Mouse (Mus musculus) liver, embryonic 14.5 days (tissue): ENCODE measurements around the gene Qrich2. TPM values are rescaled to one million over a fixed set of nuclear protein-coding genes. Genes with fewer than 3 reads are reported as not detected.

ENCODE experiments used
- ATAC-seq: fragments of 200-750 bp; cut with Nextera tagmentation; 2 replicates; pipeline ENCODE4 v1.8.0; 2017; ENCODE audit warnings: moderate number of reproducible peaks, mild to moderate bottlenecking, moderate library complexity; ENCODE audit not compliant: insufficient read depth
- DNase-seq, 3 experiments: peaks; one replicate each; pipeline ENCODE4 v3.0.0-alpha.2; 2012 to 2013; ENCODE audit warnings: low read depth in 3 of 3, low spot score in 3 of 3
- H3K27ac ChIP-seq: fragments of 300-500 bp; sonication (generic); 2 replicates; pipeline ENCODE4 v1.5.1; 2014; ENCODE audit warnings: moderate library complexity, mild to moderate bottlenecking, control low read depth, inconsistent platforms
- H3K27me3 ChIP-seq: fragments of 300-500 bp; sonication (generic); 2 replicates; pipeline ENCODE4 v1.6.1; 2014; ENCODE audit warnings: mild to moderate bottlenecking, low read length, moderate library complexity; ENCODE audit not compliant: control insufficient read depth, insufficient read depth
- H3K36me3 ChIP-seq: fragments of 300-500 bp; sonication (generic); replicated peaks from 2 replicates; pipeline ENCODE4 v1.6.1; 2014; ENCODE audit warnings: low read depth; ENCODE audit not compliant: control insufficient read depth, insufficient read depth
- H3K4me1 ChIP-seq, 2 experiments: fragments of 200-500 bp in 1 of 2; fragments of 300-500 bp in 1 of 2; sonication (generic) in 1 of 2; replicated peaks; 2 replicates each; pipeline ENCODE4 v1.6.1; 2012 to 2014; ENCODE audit warnings: antibody characterized with exemption in 1 of 2, inconsistent platforms in 1 of 2, low read length in 1 of 2; ENCODE audit not compliant: control insufficient read depth in 2 of 2, insufficient read depth in 2 of 2
- H3K4me2 ChIP-seq: fragments of 300-500 bp; sonication (generic); 2 replicates; pipeline ENCODE4 v1.6.1; 2014; ENCODE audit warnings: low read depth, mild to moderate bottlenecking, control low read depth, moderate library complexity
- H3K4me3 ChIP-seq, 2 experiments: fragments of 200-500 bp in 1 of 2; fragments of 300-500 bp in 1 of 2; sonication (generic) in 1 of 2; 2 replicates each; pipeline ENCODE4 v1.5.1; 2012 to 2014; ENCODE audit warnings: low read depth in 2 of 2, low read length in 2 of 2, mild to moderate bottlenecking in 2 of 2, control low read depth in 1 of 2, inconsistent platforms in 1 of 2, moderate library complexity in 1 of 2; ENCODE audit not compliant: insufficient read depth in 1 of 2
- H3K9ac ChIP-seq: fragments of 300-500 bp; sonication (generic); replicated peaks from 2 replicates; pipeline ENCODE4 v1.6.1; 2014; ENCODE audit warnings: mild to moderate bottlenecking, control low read depth, moderate library complexity
- H3K9me3 ChIP-seq: fragments of 300-500 bp; sonication (generic); 2 replicates; pipeline ENCODE4 v1.6.1; 2016; ENCODE audit warnings: low read length, mixed read lengths; ENCODE audit not compliant: control insufficient read depth
- CTCF ChIP-seq: IDR thresholded peaks from 2 replicates; pipeline ENCODE4 v1.5.1; 2016; ENCODE audit warnings: antibody characterized with exemption, low read depth, control low read depth
- EP300 ChIP-seq: IDR thresholded peaks from 2 replicates; pipeline ENCODE4 v1.6.1; 2016; ENCODE audit warnings: antibody characterized with exemption, low read depth
- WGBS: fragments of 180-500 bp; shearing (Covaris S2); extraction: QIAGEN DNeasy Blood & Tissue Kit; methylation state at CpG from one replicate; pipeline ENCODE4 v1.1.7; 2014; ENCODE audit not compliant: insufficient replicate concordance; 5-methylcytosine and 5-hydroxymethylcytosine counted together
- polyA plus RNA-seq, 2 experiments: library from polyadenylated mRNA; depleted of rRNA in 1 of 2; stranded (reverse) in 1 of 2; unstranded in 1 of 2; fragments of >200 nt; fragmentation: Nextera tagmentation in 1 of 2; extraction: Ambion mirVana in 1 of 2; gene quantifications; 2 replicates each; pipeline versions ENCODE4 v1.2.1 to v1.2.3; 2012 to 2014

Gene Qrich2
- polyA plus RNA-seq, 2 experiments = 0.01 to 0.08 TPM

GRCm38 (mm10) chr11:116418194-116418840 is 47.7 kb downstream of the Qrich2 start:
- TF ChIP-seq EP300 = no peak
- TF ChIP-seq CTCF = no peak
- H3K9me3 ChIP-seq = no peaks in the 10 kb centered on the region
- no peak overlapping the region for H3K4me3 ChIP-seq
- peaks cover under 1 to 2% of the 10 kb centered on the region in 2 experiments for H3K4me1 ChIP-seq
- no peak overlapping the region for H3K27ac ChIP-seq
- peaks cover 1% of the 10 kb centered on the region for H3K27me3 ChIP-seq
- DNase-seq (no peak), ATAC-seq (no peak)
- H3K36me3 ChIP-seq = no peaks in the 10 kb centered on the region
- no peak overlapping the region for H3K9ac ChIP-seq
- WGBS = 11% methylated on average over 2 of the region's 2 CpGs
- H3K4me2 ChIP-seq = no peak overlapping the region

- H3K36me3 ChIP-seq = no peaks in the 10 kb centered on the region
- H3K27me3 ChIP-seq = peaks cover 13% of the 10 kb centered on the region
- no peak overlapping the region for H3K4me2 ChIP-seq
- TF ChIP-seq EP300 (no peak), CTCF (no peak)
- peaks cover 4 to 7% of the 10 kb centered on the region in 2 experiments for H3K4me1 ChIP-seq
- WGBS = 71% methylated on average over 5 of the region's 5 CpGs
- no peak overlapping the region for H3K9ac ChIP-seq
- H3K27ac ChIP-seq = no peak overlapping the region
- ATAC-seq (no peak), DNase-seq (no peak)
- no peak overlapping the region for H3K4me3 ChIP-seq
- H3K9me3 ChIP-seq = no peaks in the 10 kb centered on the region
Measured at GRCm38 (mm10) chr11:116417054-116417453, 49.0 kb downstream of the Qrich2 start.

GRCm38 (mm10) chr11:116416196-116416943 is 49.7 kb downstream of the Qrich2 start:
- 61% methylated on average over 6 of the region's 6 CpGs for whole genome bisulfite sequencing
- Histone ChIP-seq H3K36me3 (no peaks in the 10 kb centered on the region), H3K27ac (no peak overlapping the region), H3K4me2 (no peak overlapping the region), H3K27me3 (peaks cover 19% of the 10 kb centered on the region), H3K9ac (no peak overlapping the region), H3K4me1 (peaks cover 4 to 10% of the 10 kb centered on the region in 2 experiments), H3K9me3 (no peaks in the 10 kb centered on the region), H3K4me3 (no peak overlapping the region)
- DNase-seq = no peak
- no peak for ATAC-seq
- no peak for TF ChIP-seq EP300
- TF ChIP-seq CTCF = no peak

GRCm38 (mm10) chr11:116413631-116414022 is 52.4 kb downstream of the Qrich2 start:
- no peak overlapping the region; a peak in 1 of 4 replicates for H3K4me3 ChIP-seq
- H3K27me3 ChIP-seq = peaks cover 21% of the 10 kb centered on the region
- peak overlapping the region; percentile 99 for H3K4me2 ChIP-seq
- DNase-seq (no peak), ATAC-seq (no peak)
- no peaks in the 10 kb centered on the region for H3K9me3 ChIP-seq
- no peak overlapping the region for H3K9ac ChIP-seq
- H3K4me1 ChIP-seq = peaks cover 4 to 10% of the 10 kb centered on the region in 2 experiments
- 57% methylated on average over 4 of the region's 4 CpGs for WGBS
- no peak overlapping the region for H3K27ac ChIP-seq
- TF ChIP-seq CTCF (no peak), EP300 (no peak)
- no peaks in the 10 kb centered on the region for H3K36me3 ChIP-seq

GRCm38 (mm10) chr11:116412904-116413630 is 53.0 kb downstream of the Qrich2 start, which contains the start of gene Rnf157:
Gene Rnf157 (minus strand): TSS chr11:116413032.
- DNase-seq (peak in 1 of 3 experiments; percentile 36), ATAC-seq (peak; percentile 89)
- peak within 1 kb of the TSS; percentile 69 for H3K9ac ChIP-seq
- peaks cover 21% of the 10 kb centered on the region for H3K27me3 ChIP-seq
- no peak within 1 kb of the TSS for H3K27ac ChIP-seq
- H3K36me3 ChIP-seq = no peaks in the 10 kb centered on the region
- H3K4me2 ChIP-seq = peak within 1 kb of the TSS; percentile 99
- no peaks in the 10 kb centered on the region for H3K9me3 ChIP-seq
- H3K4me3 ChIP-seq = peak within 1 kb of the TSS; percentile 65 to 75
- 3% methylated on average over 62 of the region's 82 CpGs for WGBS
- peaks cover 4 to 10% of the 10 kb centered on the region in 2 experiments for H3K4me1 ChIP-seq
- no peak for TF ChIP-seq CTCF
